Mouse (Mus musculus) hindbrain, embryonic 10.5 days (tissue): ENCODE results near the gene Tpi1. TPM values are rescaled to one million over a fixed set of nuclear protein-coding genes. Genes with fewer than 3 reads are reported as not detected.

Experiments
- DNase-seq: peaks from one replicate; pipeline ENCODE4 v3.0.0-alpha.2; 2017; ENCODE audit warnings: low spot score
- H3K27ac ChIP-seq: fragments of 300-500 bp; sonication (generic); 2 replicates; pipeline ENCODE4 v1.5.1; 2016; ENCODE audit warnings: mild to moderate bottlenecking, moderate library complexity
- H3K27me3 ChIP-seq: fragments of 300-500 bp; sonication (generic); 2 replicates; pipeline ENCODE4 v1.6.1; 2016; ENCODE audit warnings: mild to moderate bottlenecking; ENCODE audit not compliant: poor library complexity, insufficient read depth, severe bottlenecking
- H3K36me3 ChIP-seq: fragments of 300-500 bp; sonication (generic); 2 replicates; pipeline ENCODE4 v1.6.1; 2016; ENCODE audit warnings: mild to moderate bottlenecking, moderate library complexity
- H3K4me1 ChIP-seq: fragments of 300-500 bp; sonication (generic); replicated peaks from 2 replicates; pipeline ENCODE4 v1.6.1; 2016; ENCODE audit warnings: mild to moderate bottlenecking
- H3K4me3 ChIP-seq: fragments of 300-500 bp; sonication (generic); 2 replicates; pipeline ENCODE4 v1.5.1; 2016; ENCODE audit warnings: mild to moderate bottlenecking, moderate library complexity
- H3K9me3 ChIP-seq: fragments of 300-500 bp; sonication (generic); 2 replicates; pipeline ENCODE4 v1.6.1; 2016; ENCODE audit warnings: mild to moderate bottlenecking, moderate library complexity
- WGBS: fragments of 180-500 bp; shearing (Covaris S2); methylation state at CpG from one replicate; pipeline ENCODE4 v1.1.7; 2016; 5-methylcytosine and 5-hydroxymethylcytosine counted together
- polyA plus RNA-seq: library from polyadenylated mRNA; unstranded; fragments of >200 nt; fragmentation: Nextera tagmentation; extraction: Ambion mirVana; gene quantifications from 2 replicates; pipeline ENCODE4 v1.2.1, GENCODE M21; 2016

Tpi1 gene
- polyA plus RNA-seq, 1 experiment from 2014 or later, result 794 TPM

- Histone ChIP-seq H3K27ac (peak within 1 kb of the TSS; percentile 92), H3K36me3 (peaks cover 63% of the 10 kb centered on the region), H3K4me3 (peak within 1 kb of the TSS; percentile 71), H3K4me1 (peaks cover 39% of the 10 kb centered on the region), H3K9me3 (no peaks in the 10 kb centered on the region), H3K27me3 (no peaks in the 10 kb centered on the region)
- under 1% methylated on average over 55 of the region's 55 CpGs for WGBS
- peak; percentile 100 for DNase-seq
Observed at GRCm38 (mm10) chr6:124828868-124829798, 15.0 kb upstream of the Tpi1 start, which contains the start of the genes Usp5 and Cdca3. TSS of gene Usp5 (minus strand) at chr6:124829484. TSS of gene Cdca3 (plus strand) at chr6:124829547.

- 28% methylated on average over 10 of the region's 10 CpGs for WGBS
- Histone ChIP-seq H3K27ac (peak overlapping the region; percentile 92), H3K9me3 (no peaks in the 10 kb centered on the region), H3K4me3 (peak overlapping the region; percentile 71), H3K36me3 (peaks cover 63% of the 10 kb centered on the region), H3K27me3 (no peaks in the 10 kb centered on the region), H3K4me1 (peaks cover 36% of the 10 kb centered on the region)
- DNase-seq, result peak; percentile 37
Observed at GRCm38 (mm10) chr6:124828101-124828592, 14.1 kb upstream of the Tpi1 start.

- no peak overlapping the region for H3K4me3 ChIP-seq
- 95% methylated on average over 4 of the region's 4 CpGs for WGBS
- H3K27ac ChIP-seq, result no peak overlapping the region
- no peaks in the 10 kb centered on the region for H3K4me1 ChIP-seq
- no peak for DNase-seq
- peaks cover 99% of the 10 kb centered on the region for H3K36me3 ChIP-seq
- H3K27me3 ChIP-seq, result no peaks in the 10 kb centered on the region
- no peaks in the 10 kb centered on the region for H3K9me3 ChIP-seq
Observed at GRCm38 (mm10) chr6:124822049-124822448, 8.0 kb upstream of the Tpi1 start.

GRCm38 (mm10) chr6:124820891-124821290, 6.8 kb upstream of the Tpi1 start:
- no peak for DNase-seq

GRCm38 (mm10) chr6:124817971-124818370, 3.9 kb upstream of the Tpi1 start:
- H3K4me1 ChIP-seq, result peaks cover 23% of the 10 kb centered on the region
- H3K4me3 ChIP-seq, result no peak overlapping the region
- H3K36me3 ChIP-seq, result peaks cover 81% of the 10 kb centered on the region
- no peaks in the 10 kb centered on the region for H3K27me3 ChIP-seq
- H3K9me3 ChIP-seq, result no peaks in the 10 kb centered on the region
- no peak overlapping the region for H3K27ac ChIP-seq
- WGBS, result 93% methylated on average over 8 of the region's 8 CpGs
- DNase-seq, result no peak

More at GRCm38 (mm10) chr6:124820891-124821290, 6.8 kb upstream of the Tpi1 start:
- H3K4me1 ChIP-seq, result no peaks in the 10 kb centered on the region
- no peak overlapping the region for H3K27ac ChIP-seq
- no peaks in the 10 kb centered on the region for H3K9me3 ChIP-seq
- 95% methylated on average over 5 of the region's 5 CpGs for WGBS
- peaks cover 100% of the 10 kb centered on the region for H3K36me3 ChIP-seq
- no peak overlapping the region for H3K4me3 ChIP-seq
- H3K27me3 ChIP-seq, result no peaks in the 10 kb centered on the region

GRCm38 (mm10) chr6:124817563-124817962, 3.5 kb upstream of the Tpi1 start:
- DNase-seq, result no peak
- no peak overlapping the region for H3K4me3 ChIP-seq
- WGBS, result over 99% methylated on average over 8 of the region's 8 CpGs
- H3K4me1 ChIP-seq, result peaks cover 28% of the 10 kb centered on the region
- peaks cover 80% of the 10 kb centered on the region for H3K36me3 ChIP-seq
- no peaks in the 10 kb centered on the region for H3K9me3 ChIP-seq
- H3K27ac ChIP-seq, result no peak overlapping the region
- no peaks in the 10 kb centered on the region for H3K27me3 ChIP-seq

GRCm38 (mm10) chr6:124817125-124817524, 3.0 kb upstream of the Tpi1 start:
- DNase-seq, result no peak
- Histone ChIP-seq H3K27me3 (no peaks in the 10 kb centered on the region), H3K9me3 (no peaks in the 10 kb centered on the region), H3K4me3 (no peak overlapping the region), H3K36me3 (peaks cover 80% of the 10 kb centered on the region), H3K4me1 (peaks cover 32% of the 10 kb centered on the region), H3K27ac (no peak overlapping the region)
- 93% methylated on average over 11 of the region's 11 CpGs for WGBS

- no peak overlapping the region for H3K27ac ChIP-seq
- H3K4me1 ChIP-seq, result peaks cover 37% of the 10 kb centered on the region
- 93% methylated on average over 4 of the region's 4 CpGs for whole genome bisulfite sequencing
- H3K9me3 ChIP-seq, result no peaks in the 10 kb centered on the region
- no peak for DNase-seq
- no peaks in the 10 kb centered on the region for H3K27me3 ChIP-seq
- peaks cover 80% of the 10 kb centered on the region for H3K36me3 ChIP-seq
- no peak overlapping the region for H3K4me3 ChIP-seq
Observed at GRCm38 (mm10) chr6:124816611-124817010, 2.5 kb upstream of the Tpi1 start.

- no peak for DNase-seq
- WGBS, result 80% methylated on average over 9 of the region's 9 CpGs
- Histone ChIP-seq H3K27me3 (no peaks in the 10 kb centered on the region), H3K36me3 (peaks cover 80% of the 10 kb centered on the region), H3K4me1 (peaks cover 45% of the 10 kb centered on the region), H3K9me3 (no peaks in the 10 kb centered on the region), H3K4me3 (peak overlapping the region; percentile 92), H3K27ac (no peak overlapping the region; the same call in 1 of the 2 replicates)
Observed at GRCm38 (mm10) chr6:124814858-124815774, 1.0 kb upstream of the Tpi1 start.

GRCm38 (mm10) chr6:124814448-124814847, 352 bp upstream of the Tpi1 start:
- peak overlapping the region; percentile 98 for H3K27ac ChIP-seq
- no peaks in the 10 kb centered on the region for H3K27me3 ChIP-seq
- DNase-seq, result no peak
- 47% methylated on average over 8 of the region's 8 CpGs for WGBS
- peaks cover 74% of the 10 kb centered on the region for H3K36me3 ChIP-seq
- H3K9me3 ChIP-seq, result no peaks in the 10 kb centered on the region
- peaks cover 52% of the 10 kb centered on the region for H3K4me1 ChIP-seq
- H3K4me3 ChIP-seq, result peak overlapping the region; percentile 92

GRCm38 (mm10) chr6:124813496-124813895, 600 bp downstream of the Tpi1 start:
- no peaks in the 10 kb centered on the region for H3K27me3 ChIP-seq
- H3K4me1 ChIP-seq, result peaks cover 61% of the 10 kb centered on the region
- H3K4me3 ChIP-seq, result peak overlapping the region; percentile 92
- H3K9me3 ChIP-seq, result no peaks in the 10 kb centered on the region
- peak overlapping the region; percentile 98 for H3K27ac ChIP-seq
- peaks cover 65% of the 10 kb centered on the region for H3K36me3 ChIP-seq
- DNase-seq, result peak; percentile 76
- WGBS, result 1% methylated on average over 18 of the region's 18 CpGs

GRCm38 (mm10) chr6:124812848-124813247, 1.2 kb downstream of the Tpi1 start:
- H3K4me3 ChIP-seq, result peak overlapping the region; percentile 92
- peaks cover 68% of the 10 kb centered on the region for H3K4me1 ChIP-seq
- no peaks in the 10 kb centered on the region for H3K27me3 ChIP-seq
- H3K27ac ChIP-seq, result peak overlapping the region; percentile 98
- WGBS, result 25% methylated on average over 9 of the region's 9 CpGs
- no peaks in the 10 kb centered on the region for H3K9me3 ChIP-seq
- no peak for DNase-seq
- H3K36me3 ChIP-seq, result peaks cover 58% of the 10 kb centered on the region
